Mouse (Mus musculus): Measurements from ENCODE around the gene Zfp296. TPM values are rescaled to one million over a fixed set of nuclear protein-coding genes. Genes with fewer than 3 reads are reported as not detected.
"Not testable (repeated sequence)": the region's sequence is repeated elsewhere in the genome, so short reads cannot be mapped to it uniquely, and the experiment has no call there.

Gene Zfp296
- polyA plus RNA-seq, 1 experiment from 2014 or later, result 0.20 TPM

- H3K9me3 ChIP-seq (ENCODE audit: control insufficient read depth, low read length), result no peaks in the 10 kb centered on the region
- H3K27me3 ChIP-seq (replicated peaks; ENCODE audit: control insufficient read depth, insufficient read depth, low read length), result no peaks in the 10 kb centered on the region
- WGBS, result 59% methylated on average over 3 of the region's 3 CpGs
- H3K4me2 ChIP-seq (ENCODE audit: low read length), result no peak overlapping the region
- ATAC-seq, result peak; percentile 71
- peaks cover 64% of the 10 kb centered on the region for H3K36me3 ChIP-seq (ENCODE audit: control insufficient read depth, insufficient read depth, low read length)
- H3K27ac ChIP-seq (ENCODE audit: low read depth, low read length), result no peak overlapping the region
- no peak overlapping the region for H3K4me3 ChIP-seq (ENCODE audit: low read length)
- H3K4me1 ChIP-seq (ENCODE audit: control insufficient read depth, insufficient read depth, low read depth, low read length), result no peaks in the 10 kb centered on the region
- no peak overlapping the region for H3K9ac ChIP-seq (ENCODE audit: low read depth, low read length)
These were observed 12.8 kb downstream of the Zfp296 start for GRCm38 (mm10) chr7:19589917-19590316.

- Histone ChIP-seq H3K36me3 (ENCODE audit: control insufficient read depth, insufficient read depth, low read length) (peaks cover 47% of the 10 kb centered on the region), H3K27me3 (replicated peaks; ENCODE audit: control insufficient read depth, insufficient read depth, low read length) (no peaks in the 10 kb centered on the region), H3K9ac (ENCODE audit: low read depth, low read length) (no peak overlapping the region), H3K4me3 (ENCODE audit: low read length) (no peak overlapping the region), H3K9me3 (ENCODE audit: control insufficient read depth, low read length) (no peaks in the 10 kb centered on the region), H3K4me2 (ENCODE audit: low read length) (no peak overlapping the region), H3K4me1 (ENCODE audit: control insufficient read depth, insufficient read depth, low read depth, low read length) (no peaks in the 10 kb centered on the region), H3K27ac (ENCODE audit: low read depth, low read length) (no peak overlapping the region)
- 91% methylated on average over 10 of the region's 10 CpGs for WGBS
- no peak for ATAC-seq
These were observed 16.1 kb downstream of the Zfp296 start for GRCm38 (mm10) chr7:19593061-19593730.

GRCm38 (mm10) chr7:19600562-19600961 lies 23.5 kb downstream of the Zfp296 start:
- no peak overlapping the region for H3K9ac ChIP-seq (ENCODE audit: low read depth, low read length)
- H3K36me3 ChIP-seq (ENCODE audit: control insufficient read depth, insufficient read depth, low read length), result peaks cover 4% of the 10 kb centered on the region
- H3K9me3 ChIP-seq (ENCODE audit: control insufficient read depth, low read length), result no peaks in the 10 kb centered on the region
- no peaks in the 10 kb centered on the region for H3K27me3 ChIP-seq (replicated peaks; ENCODE audit: control insufficient read depth, insufficient read depth, low read length)
- peak overlapping the region; percentile 63 for H3K27ac ChIP-seq (ENCODE audit: low read depth, low read length)
- peaks cover 27% of the 10 kb centered on the region for H3K4me1 ChIP-seq (ENCODE audit: control insufficient read depth, insufficient read depth, low read depth, low read length)
- no peak overlapping the region for H3K4me2 ChIP-seq (ENCODE audit: low read length)
- peak; percentile 84 for ATAC-seq
- no peak overlapping the region for H3K4me3 ChIP-seq (ENCODE audit: low read length)
- 39% methylated on average over 5 of the region's 5 CpGs for WGBS

- ATAC-seq, result no peak
- peak overlapping the region; percentile 82 for H3K4me2 ChIP-seq (ENCODE audit: low read length)
- H3K27ac ChIP-seq (ENCODE audit: low read depth, low read length), result no peak overlapping the region
- H3K9ac ChIP-seq (ENCODE audit: low read depth, low read length), result peak overlapping the region; percentile 80
- WGBS, result 81% methylated on average over 12 of the region's 12 CpGs
- peak overlapping the region; percentile 65 for H3K4me3 ChIP-seq (ENCODE audit: low read length)
- no peaks in the 10 kb centered on the region for H3K9me3 ChIP-seq (ENCODE audit: control insufficient read depth, low read length)
- no peaks in the 10 kb centered on the region for H3K27me3 ChIP-seq (replicated peaks; ENCODE audit: control insufficient read depth, insufficient read depth, low read length)
- H3K36me3 ChIP-seq (ENCODE audit: control insufficient read depth, insufficient read depth, low read length), result 0 out of 2 replicates have a peak, but pooled peaks cover 2% of the 10 kb centered on the region
- H3K4me1 ChIP-seq (ENCODE audit: control insufficient read depth, insufficient read depth, low read depth, low read length), result peaks cover 27% of the 10 kb centered on the region
These were observed 26.0 kb downstream of the Zfp296 start for GRCm38 (mm10) chr7:19603055-19603454.

GRCm38 (mm10) chr7:19603849-19604605 lies 26.9 kb downstream of the Zfp296 start, which contains the start of gene Clasrp:
Clasrp (minus strand) TSS chr7:19604486.
- Histone ChIP-seq H3K9me3 (ENCODE audit: control insufficient read depth, low read length) (no peaks in the 10 kb centered on the region), H3K36me3 (ENCODE audit: control insufficient read depth, insufficient read depth, low read length) (0 out of 2 replicates have a peak, but pooled peaks cover 2% of the 10 kb centered on the region), H3K27ac (ENCODE audit: low read depth, low read length) (peak within 1 kb of the TSS; percentile 59), H3K27me3 (replicated peaks; ENCODE audit: control insufficient read depth, insufficient read depth, low read length) (no peaks in the 10 kb centered on the region), H3K4me3 (ENCODE audit: low read length) (peak within 1 kb of the TSS; percentile 65), H3K9ac (ENCODE audit: low read depth, low read length) (peak within 1 kb of the TSS; percentile 80), H3K4me2 (ENCODE audit: low read length) (peak within 1 kb of the TSS; percentile 82), H3K4me1 (ENCODE audit: control insufficient read depth, insufficient read depth, low read depth, low read length) (peaks cover 27% of the 10 kb centered on the region)
- 1% methylated on average over 57 of the region's 57 CpGs for WGBS
- ATAC-seq, result peak; percentile 88

GRCm38 (mm10) chr7:19604606-19605214 lies 27.6 kb downstream of the Zfp296 start:
- 0 out of 2 replicates have a peak overlapping the region, but pooled peaks have one; percentile 80 for H3K9ac ChIP-seq (ENCODE audit: low read depth, low read length)
- ATAC-seq; H3K27me3 ChIP-seq (replicated peaks; ENCODE audit: control insufficient read depth, insufficient read depth, low read length); H3K9me3 ChIP-seq (ENCODE audit: control insufficient read depth, low read length); H3K36me3 ChIP-seq (ENCODE audit: control insufficient read depth, insufficient read depth, low read length): not testable (repeated sequence)
- H3K27ac ChIP-seq (ENCODE audit: low read depth, low read length), result peak overlapping the region; percentile 45; the same call in 1 of the 2 replicates
- H3K4me3 ChIP-seq (ENCODE audit: low read length), result peak overlapping the region; percentile 65
- H3K4me1 ChIP-seq (ENCODE audit: control insufficient read depth, insufficient read depth, low read depth, low read length), result peaks cover 27% of the 10 kb centered on the region
- H3K4me2 ChIP-seq (ENCODE audit: low read length), result peak overlapping the region; percentile 82
- 63% methylated on average over 10 of the region's 10 CpGs for WGBS

- no peak overlapping the region for H3K27ac ChIP-seq (ENCODE audit: low read depth, low read length)
- no peak overlapping the region for H3K9ac ChIP-seq (ENCODE audit: low read depth, low read length)
- WGBS, result 88% methylated on average over 5 of the region's 5 CpGs
- no peaks in the 10 kb centered on the region for H3K9me3 ChIP-seq (ENCODE audit: control insufficient read depth, low read length)
- no peak overlapping the region for H3K4me3 ChIP-seq (ENCODE audit: low read length)
- H3K4me2 ChIP-seq (ENCODE audit: low read length), result no peak overlapping the region
- ATAC-seq, result no peak
- peaks cover 14% of the 10 kb centered on the region for H3K4me1 ChIP-seq (ENCODE audit: control insufficient read depth, insufficient read depth, low read depth, low read length)
- H3K27me3 ChIP-seq (replicated peaks; ENCODE audit: control insufficient read depth, insufficient read depth, low read length), result no peaks in the 10 kb centered on the region
- 0 out of 2 replicates have a peak, but pooled peaks cover 5% of the 10 kb centered on the region for H3K36me3 ChIP-seq (ENCODE audit: control insufficient read depth, insufficient read depth, low read length)
These were observed 30.2 kb downstream of the Zfp296 start for GRCm38 (mm10) chr7:19607291-19607690.

- no peak for ATAC-seq
- H3K4me3 ChIP-seq (ENCODE audit: low read length), result no peak overlapping the region
- H3K36me3 ChIP-seq (ENCODE audit: control insufficient read depth, insufficient read depth, low read length), result 0 out of 2 replicates have a peak, but pooled peaks cover 5% of the 10 kb centered on the region
- no peaks in the 10 kb centered on the region for H3K9me3 ChIP-seq (ENCODE audit: control insufficient read depth, low read length)
- 92% methylated on average over 11 of the region's 12 CpGs for WGBS
- no peak overlapping the region for H3K4me2 ChIP-seq (ENCODE audit: low read length)
- H3K9ac ChIP-seq (ENCODE audit: low read depth, low read length), result no peak overlapping the region
- H3K27ac ChIP-seq (ENCODE audit: low read depth, low read length), result no peak overlapping the region
- H3K27me3 ChIP-seq (replicated peaks; ENCODE audit: control insufficient read depth, insufficient read depth, low read length), result no peaks in the 10 kb centered on the region
- no peaks in the 10 kb centered on the region for H3K4me1 ChIP-seq (ENCODE audit: control insufficient read depth, insufficient read depth, low read depth, low read length)
These were observed 32.7 kb downstream of the Zfp296 start for GRCm38 (mm10) chr7:19609641-19610332.

Measured in hindbrain, embryonic 16.5 days (tissue).